Mouse (Mus musculus): ENCODE measurements at regions not wholly inside any gene's neighbourhood (a gene's known extent, or its start where the extent isn't known, plus 50 kb on each side); places are given as distances from the start of the nearest gene placed in this dataset.

- in situ Hi-C loops (cut with MboI; ENCODE audit: low sequenced_read_pairs) = no loop called here
These were observed 443.3 kb downstream of the Rps24 start for GRCm38 (mm10) chr14:24930251-24930650.

GRCm38 (mm10) chr14:24937876-24938275, 451.0 kb downstream of the Rps24 start:
- in situ Hi-C loops (cut with MboI; ENCODE audit: low sequenced_read_pairs) = no loop called here

- in situ Hi-C loops (cut with MboI; ENCODE audit: low sequenced_read_pairs) = no loop called here
These were observed 452.1 kb downstream of the Rps24 start for GRCm38 (mm10) chr14:24939068-24939467.

GRCm38 (mm10) chr14:24939476-24940200, 452.7 kb downstream of the Rps24 start:
- in situ Hi-C loops (cut with MboI; ENCODE audit: low sequenced_read_pairs) = no loop called here

- in situ Hi-C loops (cut with MboI; ENCODE audit: low sequenced_read_pairs) = no loop called here
These were observed 458.8 kb downstream of the Rps24 start for GRCm38 (mm10) chr14:24945716-24946115.

GRCm38 (mm10) chr14:24947084-24947483, 460.2 kb downstream of the Rps24 start:
- in situ Hi-C loops (cut with MboI; ENCODE audit: low sequenced_read_pairs) = no loop called here

GRCm38 (mm10) chr14:24955891-24956410, 469.0 kb downstream of the Rps24 start:
- in situ Hi-C loops (cut with MboI; ENCODE audit: low sequenced_read_pairs) = no loop called here

GRCm38 (mm10) chr14:24956528-24957210, 469.7 kb downstream of the Rps24 start:
- in situ Hi-C loops (cut with MboI; ENCODE audit: low sequenced_read_pairs) = no loop called here

GRCm38 (mm10) chr14:24957392-24957791, 470.5 kb downstream of the Rps24 start:
- in situ Hi-C loops (cut with MboI; ENCODE audit: low sequenced_read_pairs) = no loop called here

- in situ Hi-C loops (cut with MboI; ENCODE audit: low sequenced_read_pairs) = no loop called here
These were observed 471.9 kb downstream of the Rps24 start for GRCm38 (mm10) chr14:24958821-24959220.

GRCm38 (mm10) chr14:24959401-24959800, 472.5 kb downstream of the Rps24 start:
- in situ Hi-C loops (cut with MboI; ENCODE audit: low sequenced_read_pairs) = no loop called here

- in situ Hi-C loops (cut with MboI; ENCODE audit: low sequenced_read_pairs) = no loop called here
These were observed 473.2 kb downstream of the Rps24 start for GRCm38 (mm10) chr14:24960082-24960482.

GRCm38 (mm10) chr14:24960875-24961274, 473.9 kb downstream of the Rps24 start:
- in situ Hi-C loops (cut with MboI; ENCODE audit: low sequenced_read_pairs) = no loop called here

GRCm38 (mm10) chr14:24961721-24962120, 474.8 kb downstream of the Rps24 start:
- in situ Hi-C loops (cut with MboI; ENCODE audit: low sequenced_read_pairs) = no loop called here

GRCm38 (mm10) chr14:24969584-24969983, 482.7 kb downstream of the Rps24 start:
- in situ Hi-C loops (cut with MboI; ENCODE audit: low sequenced_read_pairs) = no loop called here

- in situ Hi-C loops (cut with MboI; ENCODE audit: low sequenced_read_pairs) = no loop called here
These were observed 485.4 kb downstream of the Rps24 start for GRCm38 (mm10) chr14:24972357-24972756.

GRCm38 (mm10) chr14:24973039-24973438, 485.9 kb upstream of the Zmiz1 start:
- in situ Hi-C loops (cut with MboI; ENCODE audit: low sequenced_read_pairs) = no loop called here

- in situ Hi-C loops (cut with MboI; ENCODE audit: low sequenced_read_pairs) = no loop called here
These were observed 485.4 kb upstream of the Zmiz1 start for GRCm38 (mm10) chr14:24973591-24973990.

GRCm38 (mm10) chr14:24982489-24982888, 476.5 kb upstream of the Zmiz1 start:
- in situ Hi-C loops (cut with MboI; ENCODE audit: low sequenced_read_pairs) = no loop called here

- in situ Hi-C loops (cut with MboI; ENCODE audit: low sequenced_read_pairs) = no loop called here
These were observed 475.7 kb upstream of the Zmiz1 start for GRCm38 (mm10) chr14:24983279-24983678.

GRCm38 (mm10) chr14:24985806-24986359, 473.1 kb upstream of the Zmiz1 start:
- in situ Hi-C loops (cut with MboI; ENCODE audit: low sequenced_read_pairs) = no loop called here

GRCm38 (mm10) chr14:24986404-24986803, 472.6 kb upstream of the Zmiz1 start:
- in situ Hi-C loops (cut with MboI; ENCODE audit: low sequenced_read_pairs) = no loop called here
